Mouse (Mus musculus): ENCODE data around the gene Prpf8.

DNA sequence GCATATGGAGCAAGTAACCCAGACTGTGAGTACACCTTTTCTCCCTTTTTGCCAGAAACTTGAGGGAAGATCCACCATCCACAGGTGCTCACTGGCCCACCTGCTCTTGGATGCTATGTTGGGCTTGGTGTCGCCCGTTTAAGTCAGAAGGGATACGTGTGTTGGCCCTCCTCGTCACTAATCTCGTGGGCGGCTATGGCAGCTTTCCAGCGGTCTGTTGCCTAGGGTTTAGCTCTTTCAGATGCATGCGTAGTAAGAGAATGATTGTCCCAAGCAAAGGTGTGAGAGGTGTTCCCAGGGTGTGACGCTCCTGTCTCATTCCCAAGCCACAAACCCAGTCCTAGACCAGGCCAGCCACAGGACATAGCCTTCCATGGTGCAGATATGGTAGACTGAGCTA is 58.1 kb downstream of the Prpf8 start:
- no peak for TF ChIP-seq POLR2A (IDR thresholded peaks at IDR 0.05; ENCODE audit: borderline replicate concordance, insufficient read depth, low read length)
- no peak for TF ChIP-seq CTCF (IDR thresholded peaks at IDR 0.05; ENCODE audit: borderline replicate concordance, insufficient read depth, low read depth, low read length)
